Mouse (Mus musculus) forebrain, embryonic 11.5 days (tissue): Measurements from ENCODE around the gene Gatad2b. TPM values are rescaled to one million over a fixed set of nuclear protein-coding genes. Genes with fewer than 3 reads are reported as not detected.
A peak's percentile ranks its signal among the peaks of the same experiment; 100 is the strongest.

Experiments
- ATAC-seq: fragments of 200-750 bp; cut with Nextera tagmentation; replicated peaks from 2 replicates; pipeline ENCODE4 v1.8.0; 2017; ENCODE audit warnings: moderate TSS enrichment; ENCODE audit not compliant: low FRiP score
- DNase-seq: peaks from one replicate; pipeline ENCODE4 v3.0.0-alpha.2; 2017; ENCODE audit warnings: low spot score
- H3K27ac ChIP-seq: fragments of 300-500 bp; sonication (generic); 2 replicates; pipeline ENCODE4 v1.5.1; 2014; ENCODE audit warnings: low read depth, low read length
- H3K27me3 ChIP-seq: fragments of 300-500 bp; sonication (generic); 2 replicates; pipeline ENCODE4 v1.6.1; 2014; ENCODE audit warnings: mild to moderate bottlenecking, low read length, mixed read lengths; ENCODE audit not compliant: control insufficient read depth, insufficient read depth
- H3K36me3 ChIP-seq: fragments of 300-500 bp; sonication (generic); 2 replicates; pipeline ENCODE4 v1.6.1; 2014; ENCODE audit warnings: mild to moderate bottlenecking, low read length, moderate library complexity, mixed read lengths; ENCODE audit not compliant: control insufficient read depth, insufficient read depth
- H3K4me1 ChIP-seq: fragments of 300-500 bp; sonication (generic); replicated peaks from 2 replicates; pipeline ENCODE4 v1.6.1; 2014; ENCODE audit warnings: low read length, mixed read lengths; ENCODE audit not compliant: control insufficient read depth, insufficient read depth
- H3K4me2 ChIP-seq: fragments of 300-500 bp; sonication (generic); 2 replicates; pipeline ENCODE4 v1.6.1; 2014; ENCODE audit warnings: low read depth, mild to moderate bottlenecking, low read length, moderate library complexity, mixed read lengths; ENCODE audit not compliant: severe bottlenecking
- H3K4me3 ChIP-seq: fragments of 300-500 bp; sonication (generic); 2 replicates; pipeline ENCODE4 v1.5.1; 2014; ENCODE audit warnings: low read depth, low read length
- H3K9ac ChIP-seq: fragments of 300-500 bp; sonication (generic); 2 replicates; pipeline ENCODE4 v1.6.1; 2014; ENCODE audit warnings: low read length
- H3K9me3 ChIP-seq: fragments of 300-500 bp; sonication (generic); 2 replicates; pipeline ENCODE4 v1.6.1; 2016; ENCODE audit warnings: low read length, mixed read lengths; ENCODE audit not compliant: control insufficient read depth
- WGBS: fragments of 180-500 bp; shearing (Covaris S2); extraction: QIAGEN DNeasy Blood & Tissue Kit; methylation state at CpG from one replicate; pipeline ENCODE4 v1.1.7; 2014; 5-methylcytosine and 5-hydroxymethylcytosine counted together
- polyA plus RNA-seq: library from polyadenylated mRNA; unstranded; fragments of >200 nt; fragmentation: Nextera tagmentation; extraction: Ambion mirVana; gene quantifications from 2 replicates; pipeline ENCODE4 v1.2.1, GENCODE M21; 2014

Gatad2b gene
- polyA plus RNA-seq, 1 experiment from 2014 or later = 12.9 TPM

GRCm38 (mm10) chr3:90372817-90373216 is 79.8 kb downstream of the Gatad2b start:
- Histone ChIP-seq H3K27ac (no peak overlapping the region), H3K36me3 (no peaks in the 10 kb centered on the region), H3K4me2 (no peak overlapping the region), H3K27me3 (no peaks in the 10 kb centered on the region), H3K9me3 (no peaks in the 10 kb centered on the region), H3K9ac (no peak overlapping the region), H3K4me1 (0 out of 2 replicates have a peak, but pooled peaks cover 2% of the 10 kb centered on the region), H3K4me3 (no peak overlapping the region)
- ATAC-seq (no peak), DNase-seq (no peak)
- 57% methylated on average over 5 of the region's 5 CpGs for WGBS

- Histone ChIP-seq H3K9me3 (no peaks in the 10 kb centered on the region), H3K4me2 (no peak overlapping the region), H3K27me3 (no peaks in the 10 kb centered on the region), H3K4me3 (no peak overlapping the region), H3K27ac (no peak overlapping the region), H3K4me1 (0 out of 2 replicates have a peak, but pooled peaks cover 2% of the 10 kb centered on the region), H3K9ac (no peak overlapping the region), H3K36me3 (no peaks in the 10 kb centered on the region)
- peak; percentile 83 for DNase-seq
- ATAC-seq = peak; percentile 76
- 29% methylated on average over 4 of the region's 4 CpGs for WGBS
Observed at GRCm38 (mm10) chr3:90373432-90374028, 80.6 kb downstream of the Gatad2b start.

- DNase-seq = no peak
- no peak overlapping the region for H3K4me2 ChIP-seq
- H3K9ac ChIP-seq = no peak overlapping the region
- no peaks in the 10 kb centered on the region for H3K9me3 ChIP-seq
- H3K27ac ChIP-seq = no peak overlapping the region
- no peak overlapping the region for H3K4me3 ChIP-seq
- 0 out of 2 replicates have a peak, but pooled peaks cover 2% of the 10 kb centered on the region for H3K4me1 ChIP-seq
- WGBS = 87% methylated on average over 4 of the region's 4 CpGs
- H3K36me3 ChIP-seq = no peaks in the 10 kb centered on the region
- ATAC-seq = no peak
- no peaks in the 10 kb centered on the region for H3K27me3 ChIP-seq
Observed at GRCm38 (mm10) chr3:90374368-90374767, 81.4 kb downstream of the Gatad2b start.

GRCm38 (mm10) chr3:90375562-90376246 is 82.7 kb downstream of the Gatad2b start:
- no peak overlapping the region for H3K4me2 ChIP-seq
- H3K27ac ChIP-seq = no peak overlapping the region
- WGBS = 33% methylated on average over 3 of the region's 3 CpGs
- no peaks in the 10 kb centered on the region for H3K36me3 ChIP-seq
- H3K4me3 ChIP-seq = no peak overlapping the region
- H3K9ac ChIP-seq = peak overlapping the region; percentile 1; the same call in 1 of the 2 replicates
- no peaks in the 10 kb centered on the region for H3K27me3 ChIP-seq
- no peak for ATAC-seq
- no peaks in the 10 kb centered on the region for H3K9me3 ChIP-seq
- no peak for DNase-seq
- 0 out of 2 replicates have a peak, but pooled peaks cover 2% of the 10 kb centered on the region for H3K4me1 ChIP-seq

- Histone ChIP-seq H3K27ac (no peak overlapping the region), H3K4me3 (no peak overlapping the region), H3K4me2 (no peak overlapping the region), H3K9ac (peak overlapping the region; percentile 1; the same call in 1 of the 2 replicates), H3K9me3 (no peaks in the 10 kb centered on the region), H3K27me3 (no peaks in the 10 kb centered on the region), H3K36me3 (no peaks in the 10 kb centered on the region), H3K4me1 (0 out of 2 replicates have a peak, but pooled peaks cover 2% of the 10 kb centered on the region)
- 70% methylated on average over 1 of the region's 1 CpGs for WGBS
- ATAC-seq (no peak), DNase-seq (no peak)
Observed at GRCm38 (mm10) chr3:90376247-90376585, 83.2 kb downstream of the Gatad2b start.

GRCm38 (mm10) chr3:90378496-90378895 is 85.5 kb downstream of the Gatad2b start:
- no peak overlapping the region for H3K4me2 ChIP-seq
- 87% methylated on average over 5 of the region's 5 CpGs for WGBS
- ATAC-seq = no peak

GRCm38 (mm10) chr3:90381727-90382126 is 88.7 kb downstream of the Gatad2b start:
- no peak overlapping the region for H3K4me2 ChIP-seq
- no peak for ATAC-seq
- H3K9ac ChIP-seq = no peak overlapping the region
- no peaks in the 10 kb centered on the region for H3K4me1 ChIP-seq
- DNase-seq = no peak
- no peaks in the 10 kb centered on the region for H3K36me3 ChIP-seq
- no peak overlapping the region for H3K4me3 ChIP-seq
- H3K27me3 ChIP-seq = no peaks in the 10 kb centered on the region
- 77% methylated on average over 11 of the region's 11 CpGs for WGBS
- no peak overlapping the region for H3K27ac ChIP-seq
- H3K9me3 ChIP-seq = no peaks in the 10 kb centered on the region

More at GRCm38 (mm10) chr3:90378496-90378895, 85.5 kb downstream of the Gatad2b start:
- Histone ChIP-seq H3K9me3 (no peaks in the 10 kb centered on the region), H3K4me1 (0 out of 2 replicates have a peak, but pooled peaks cover 2% of the 10 kb centered on the region), H3K4me3 (no peak overlapping the region), H3K9ac (no peak overlapping the region), H3K36me3 (no peaks in the 10 kb centered on the region), H3K27ac (no peak overlapping the region), H3K27me3 (no peaks in the 10 kb centered on the region)
- DNase-seq = no peak

GRCm38 (mm10) chr3:90383690-90384089 is 90.7 kb downstream of the Gatad2b start:
- Histone ChIP-seq H3K27me3 (no peaks in the 10 kb centered on the region), H3K9ac (no peak overlapping the region), H3K4me2 (no peak overlapping the region), H3K4me3 (no peak overlapping the region), H3K36me3 (no peaks in the 10 kb centered on the region), H3K9me3 (no peaks in the 10 kb centered on the region), H3K4me1 (peaks cover 2% of the 10 kb centered on the region; the same call in 1 of the 2 replicates), H3K27ac (no peak overlapping the region)
- WGBS = 79% methylated on average over 4 of the region's 4 CpGs
- no peak for ATAC-seq
- no peak for DNase-seq
